Mouse (Mus musculus) ES-Bruce4 (cell line): ENCODE measurements around the gene Mdfi.

Experiments
- CTCF ChIP-seq: IDR thresholded peaks from one replicate; pipeline ENCODE4 v1.8.1; 2011; ENCODE audit warnings: low read depth, low read length
- EP300 ChIP-seq: IDR thresholded peaks from 2 replicates; pipeline ENCODE4 v1.6.1; 2011; ENCODE audit warnings: low read depth, low read length; ENCODE audit not compliant: insufficient read depth
- POLR2A ChIP-seq: IDR thresholded peaks from one replicate; pipeline ENCODE4 v1.8.1; 2011; ENCODE audit warnings: low read length; ENCODE audit not compliant: insufficient read depth

GRCm38 (mm10) chr17:47782486-47782885, 52.0 kb downstream of the Mdfi start:
- TF ChIP-seq POLR2A: no peak
- no peak for TF ChIP-seq CTCF
- no peak for TF ChIP-seq EP300
